Mouse (Mus musculus): ENCODE results near the gene Epb41l4b.

The Epb41l4b gene

GRCm38 (mm10) chr4:56942567-56942966 is 200.7 kb downstream of the Epb41l4b start:
- no peak for DNase-seq (ENCODE audit: low spot score)

Data from layer of hippocampus, adult 11-12 months (tissue).